Mouse (Mus musculus): Measurements from ENCODE around the gene Kirrel3. TPM values are rescaled to one million over a fixed set of nuclear protein-coding genes. Genes with fewer than 3 reads are reported as not detected.

The Kirrel3 gene
- total RNA-seq, 2 experiments from 2014 or later, result 77.0 to 80.1 TPM

GRCm38 (mm10) chr9:34580059-34580458 lies 94.4 kb downstream of the Kirrel3 start:
- intact Hi-C loops (cut with DNase I), result no loop called here
- DNase-seq (ENCODE audit: extremely low spot score in 1 of 2, low spot score in 2 of 2), result no peak

- intact Hi-C loops (cut with DNase I), result no loop called here
- no peak for DNase-seq (ENCODE audit: extremely low spot score in 1 of 2, low spot score in 2 of 2)
These were observed 96.8 kb downstream of the Kirrel3 start for GRCm38 (mm10) chr9:34582496-34582895.

GRCm38 (mm10) chr9:34585487-34585886 lies 99.8 kb downstream of the Kirrel3 start:
- intact Hi-C loops (cut with DNase I), result no loop called here
- DNase-seq (ENCODE audit: extremely low spot score in 1 of 2, low spot score in 2 of 2), result no peak

- intact Hi-C loops (cut with DNase I), result no loop called here
These were observed 100.4 kb downstream of the Kirrel3 start for GRCm38 (mm10) chr9:34586080-34586479.

GRCm38 (mm10) chr9:34589799-34590198 lies 104.1 kb downstream of the Kirrel3 start:
- DNase-seq (ENCODE audit: extremely low spot score in 1 of 2, low spot score in 2 of 2), result no peak
- intact Hi-C loops (cut with DNase I), result no loop called here

More at GRCm38 (mm10) chr9:34586080-34586479, 100.4 kb downstream of the Kirrel3 start:
- no peak for DNase-seq (ENCODE audit: extremely low spot score in 1 of 2, low spot score in 2 of 2)

- intact Hi-C loops (cut with DNase I), result no loop called here
These were observed 106.4 kb downstream of the Kirrel3 start for GRCm38 (mm10) chr9:34592073-34592610.

GRCm38 (mm10) chr9:34593889-34594288 lies 108.2 kb downstream of the Kirrel3 start:
- intact Hi-C loops (cut with DNase I), result no loop called here

More at GRCm38 (mm10) chr9:34592073-34592610, 106.4 kb downstream of the Kirrel3 start:
- DNase-seq (ENCODE audit: extremely low spot score in 1 of 2, low spot score in 2 of 2), result no peak

GRCm38 (mm10) chr9:34600326-34600725 lies 114.6 kb downstream of the Kirrel3 start:
- DNase-seq (ENCODE audit: extremely low spot score in 1 of 2, low spot score in 2 of 2), result no peak
- intact Hi-C loops (cut with DNase I), result no loop called here

More at GRCm38 (mm10) chr9:34593889-34594288, 108.2 kb downstream of the Kirrel3 start:
- DNase-seq (ENCODE audit: extremely low spot score in 1 of 2, low spot score in 2 of 2), result no peak

GRCm38 (mm10) chr9:34603750-34604149 lies 118.1 kb downstream of the Kirrel3 start:
- DNase-seq (ENCODE audit: extremely low spot score in 1 of 2, low spot score in 2 of 2), result no peak
- intact Hi-C loops (cut with DNase I), result no loop called here

GRCm38 (mm10) chr9:34604931-34605330 lies 119.2 kb downstream of the Kirrel3 start:
- no peak for DNase-seq (ENCODE audit: extremely low spot score in 1 of 2, low spot score in 2 of 2)
- intact Hi-C loops (cut with DNase I), result no loop called here

- DNase-seq (ENCODE audit: extremely low spot score in 1 of 2, low spot score in 2 of 2), result no peak
- intact Hi-C loops (cut with DNase I), result no loop called here
These were observed 119.8 kb downstream of the Kirrel3 start for GRCm38 (mm10) chr9:34605486-34605885.

- intact Hi-C loops (cut with DNase I), result no loop called here
- peak in 1 of 2 experiments; percentile 35 for DNase-seq (ENCODE audit: extremely low spot score in 1 of 2, low spot score in 2 of 2)
These were observed 122.3 kb downstream of the Kirrel3 start for GRCm38 (mm10) chr9:34607976-34608375.

GRCm38 (mm10) chr9:34612886-34613769 lies 127.4 kb downstream of the Kirrel3 start:
- DNase-seq (ENCODE audit: extremely low spot score in 1 of 2, low spot score in 2 of 2), result no peak
- intact Hi-C loops (cut with DNase I), result no loop called here

- intact Hi-C loops (cut with DNase I), result no loop called here
- no peak for DNase-seq (ENCODE audit: extremely low spot score in 1 of 2, low spot score in 2 of 2)
These were observed 132.4 kb downstream of the Kirrel3 start for GRCm38 (mm10) chr9:34618099-34618498.

GRCm38 (mm10) chr9:34619913-34620312 lies 134.2 kb downstream of the Kirrel3 start:
- intact Hi-C loops (cut with DNase I), result no loop called here
- no peak for DNase-seq (ENCODE audit: extremely low spot score in 1 of 2, low spot score in 2 of 2)

- intact Hi-C loops (cut with DNase I), result no loop called here
- peak in 1 of 2 experiments; percentile 31 for DNase-seq (ENCODE audit: extremely low spot score in 1 of 2, low spot score in 2 of 2)
These were observed 137.8 kb downstream of the Kirrel3 start for GRCm38 (mm10) chr9:34623526-34623925.

GRCm38 (mm10) chr9:34624021-34624420 lies 138.3 kb downstream of the Kirrel3 start:
- no peak for DNase-seq (ENCODE audit: extremely low spot score in 1 of 2, low spot score in 2 of 2)
- intact Hi-C loops (cut with DNase I), result no loop called here

- DNase-seq (ENCODE audit: extremely low spot score in 1 of 2, low spot score in 2 of 2), result no peak
- intact Hi-C loops (cut with DNase I), result no loop called here
These were observed 143.1 kb downstream of the Kirrel3 start for GRCm38 (mm10) chr9:34628841-34629240.

GRCm38 (mm10) chr9:34635696-34636095 lies 150.0 kb downstream of the Kirrel3 start:
- intact Hi-C loops (cut with DNase I), result no loop called here
- DNase-seq (ENCODE audit: extremely low spot score in 1 of 2, low spot score in 2 of 2), result no peak

GRCm38 (mm10) chr9:34643917-34644316 lies 158.2 kb downstream of the Kirrel3 start:
- intact Hi-C loops (cut with DNase I), result no loop called here
- no peak for DNase-seq (ENCODE audit: extremely low spot score in 1 of 2, low spot score in 2 of 2)

Measured in left cerebral cortex, postnatal 10 days (tissue).